Mouse (Mus musculus): ENCODE measurements around the gene Stard7. TPM values are rescaled to one million over a fixed set of nuclear protein-coding genes. Genes with fewer than 3 reads are reported as not detected.
"Not testable (repeated sequence)": the region's sequence is repeated elsewhere in the genome, so short reads cannot be mapped to it uniquely, and the experiment has no call there.

Stard7 gene
- polyA plus RNA-seq, 1 experiment from 2014 or later: 92.5 TPM

DNA sequence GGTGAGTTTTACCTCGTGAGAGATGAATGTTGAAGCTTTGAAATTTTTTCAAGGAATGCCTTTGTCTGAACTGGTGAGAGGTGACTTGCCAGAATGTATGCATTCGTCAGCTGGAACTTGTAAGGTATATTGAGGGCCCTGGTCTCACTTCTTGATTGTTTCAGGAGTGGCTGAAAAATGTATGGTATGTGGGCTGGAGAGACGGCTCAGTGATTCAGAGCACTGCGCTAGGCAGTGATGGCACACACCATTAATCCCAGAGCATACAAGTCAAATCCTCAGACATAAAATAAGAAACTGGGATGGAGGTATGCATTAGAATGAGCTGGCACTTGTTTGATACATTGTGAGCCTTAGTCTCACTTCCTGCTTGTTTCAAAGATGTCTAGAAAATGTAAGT is 22.2 kb downstream of the Stard7 start:
- Histone ChIP-seq H3K4me3 (no peak overlapping the region), H3K9ac (no peak overlapping the region), H3K36me3 (peaks cover 63% of the 10 kb centered on the region), H3K4me1 (replicated peaks) (no peaks in the 10 kb centered on the region), H3K9me3 (no peaks in the 10 kb centered on the region), H3K27me3 (no peaks in the 10 kb centered on the region), H3K4me2 (no peak overlapping the region), H3K27ac (replicated peaks) (no peak overlapping the region)
- 90% methylated on average over 4 of the region's 4 CpGs for WGBS
- no peak for ATAC-seq (ENCODE audit: low FRiP score, low read depth)

DNA sequence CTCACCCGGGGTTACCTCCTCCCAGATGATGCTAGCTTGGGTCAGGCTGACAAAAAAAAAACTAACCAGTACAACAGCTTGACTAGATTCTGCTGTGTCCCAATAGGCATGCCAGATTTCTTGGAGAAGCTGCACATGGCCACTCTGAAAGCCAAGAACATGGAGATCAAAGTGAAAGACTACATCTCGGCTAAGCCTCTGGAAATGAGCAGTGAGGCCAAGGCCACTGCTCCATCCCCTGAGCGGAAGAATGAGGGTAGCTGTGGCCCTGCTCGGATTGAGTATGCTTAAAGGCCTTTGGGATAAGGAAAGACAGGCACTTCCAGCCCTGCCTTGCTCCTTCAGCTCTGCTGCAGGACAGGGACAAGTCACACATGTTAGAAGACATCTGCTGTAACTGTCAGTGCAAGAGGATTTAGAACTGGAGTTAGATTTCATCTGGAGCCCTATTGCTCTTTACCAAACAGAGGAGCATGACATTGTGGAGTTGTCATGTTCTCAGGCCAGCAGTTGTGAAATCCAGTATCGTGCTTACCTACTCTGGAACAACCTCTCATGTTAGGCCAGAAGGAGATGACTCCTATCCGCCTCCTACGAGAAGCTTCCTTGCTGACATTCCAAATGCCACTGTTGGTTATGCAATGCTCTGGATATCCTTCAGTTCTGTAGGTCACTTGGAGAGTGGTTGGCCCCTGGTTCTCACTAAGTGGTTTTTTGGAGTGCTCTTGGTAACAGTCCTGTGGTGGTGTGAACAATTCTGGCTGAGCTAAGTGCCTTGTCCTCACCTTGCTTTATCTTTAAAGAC is 27.2 kb downstream of the Stard7 start:
- H3K27me3 ChIP-seq: no peaks in the 10 kb centered on the region
- H3K9me3 ChIP-seq: no peaks in the 10 kb centered on the region
- no peak for ATAC-seq (ENCODE audit: low FRiP score, low read depth)
- H3K36me3 ChIP-seq: peaks cover 86% of the 10 kb centered on the region
- 95% methylated on average over 7 of the region's 7 CpGs for WGBS
- no peak overlapping the region for H3K4me2 ChIP-seq
- H3K4me1 ChIP-seq (replicated peaks): no peaks in the 10 kb centered on the region
- no peak overlapping the region for H3K9ac ChIP-seq
- no peak overlapping the region for H3K27ac ChIP-seq (replicated peaks)
- no peak overlapping the region for H3K4me3 ChIP-seq

DNA sequence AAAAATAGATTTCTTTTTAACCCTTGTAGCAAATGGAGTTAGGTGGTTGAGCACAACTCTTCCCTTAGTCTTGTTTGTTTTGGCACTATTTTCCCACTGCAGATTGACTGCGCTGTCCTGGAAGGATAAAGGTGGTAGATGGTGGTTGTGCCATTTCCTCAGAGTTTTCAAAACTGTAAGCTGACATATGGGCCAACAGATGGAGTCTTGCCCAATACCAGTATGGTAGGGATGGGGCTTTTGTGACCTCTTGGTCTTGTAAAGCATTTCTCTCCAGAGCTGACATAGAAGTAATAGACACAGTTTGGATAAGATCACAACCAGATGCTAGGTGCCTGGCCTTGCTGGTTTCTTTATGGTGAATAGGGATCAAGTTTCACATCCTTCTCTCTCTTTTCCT is 28.0 kb downstream of the Stard7 start:
- Histone ChIP-seq H3K36me3 (peaks cover 80% of the 10 kb centered on the region), H3K9ac (no peak overlapping the region), H3K4me2 (no peak overlapping the region), H3K4me1 (replicated peaks) (no peaks in the 10 kb centered on the region), H3K27ac (replicated peaks) (no peak overlapping the region), H3K4me3 (no peak overlapping the region), H3K27me3 (no peaks in the 10 kb centered on the region), H3K9me3 (no peaks in the 10 kb centered on the region)
- 100% methylated on average over 1 of the region's 1 CpGs for WGBS
- no peak for ATAC-seq (ENCODE audit: low FRiP score, low read depth)

DNA sequence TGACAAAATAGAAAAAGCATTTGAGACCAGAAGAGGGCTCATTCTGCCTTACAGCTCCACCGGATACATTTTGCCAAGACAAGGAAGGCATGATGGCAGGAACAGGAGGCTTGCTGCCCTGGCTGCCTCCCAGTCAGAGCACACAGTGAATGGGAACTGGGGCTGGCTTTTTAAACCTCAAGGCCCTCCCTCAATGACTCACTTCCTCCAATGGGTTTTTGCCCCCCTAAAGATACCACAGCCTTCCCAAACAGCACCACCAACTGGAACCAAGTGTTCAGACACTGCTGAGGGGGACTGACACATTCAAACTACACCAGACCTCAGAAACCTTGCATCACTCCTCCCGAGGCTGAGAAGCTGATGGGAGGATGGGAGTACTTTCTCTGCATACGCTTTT is 30.7 kb downstream of the Stard7 start:
- no peaks in the 10 kb centered on the region for H3K9me3 ChIP-seq
- no peak for ATAC-seq (ENCODE audit: low FRiP score, low read depth)
- no peak overlapping the region for H3K4me2 ChIP-seq
- no peaks in the 10 kb centered on the region for H3K4me1 ChIP-seq (replicated peaks)
- peaks cover 58% of the 10 kb centered on the region for H3K36me3 ChIP-seq
- H3K4me3 ChIP-seq: no peak overlapping the region
- H3K27ac ChIP-seq (replicated peaks): no peak overlapping the region
- H3K27me3 ChIP-seq: no peaks in the 10 kb centered on the region
- H3K9ac ChIP-seq: no peak overlapping the region
- WGBS: 88% methylated on average over 3 of the region's 3 CpGs

DNA sequence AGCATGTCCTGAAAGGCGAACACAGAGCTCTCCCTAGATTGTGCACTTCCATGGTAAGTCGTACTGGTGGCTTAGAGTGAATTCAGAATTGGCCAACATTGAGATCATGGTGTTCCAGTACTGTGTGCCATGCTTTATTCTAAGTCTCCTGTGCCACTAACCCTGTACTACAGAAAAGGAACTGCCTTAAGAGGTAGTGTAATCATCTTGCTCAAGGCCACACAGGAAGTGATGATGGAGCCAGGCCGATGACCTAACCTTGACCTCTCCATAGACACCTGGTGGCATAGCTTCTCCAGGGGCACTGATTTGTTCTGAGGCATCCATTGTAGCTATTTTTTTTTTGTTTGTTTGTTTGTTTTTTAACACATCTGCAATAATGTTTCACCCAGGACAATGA is 31.9 kb downstream of the Stard7 start:
- Histone ChIP-seq H3K9me3 (no peaks in the 10 kb centered on the region), H3K36me3 (peaks cover 46% of the 10 kb centered on the region), H3K27me3 (no peaks in the 10 kb centered on the region), H3K4me1 (replicated peaks) (no peaks in the 10 kb centered on the region), H3K27ac (replicated peaks) (no peak overlapping the region), H3K4me2 (no peak overlapping the region), H3K9ac (no peak overlapping the region), H3K4me3 (no peak overlapping the region)
- no peak for ATAC-seq (ENCODE audit: low FRiP score, low read depth)
- WGBS: 96% methylated on average over 3 of the region's 3 CpGs

DNA sequence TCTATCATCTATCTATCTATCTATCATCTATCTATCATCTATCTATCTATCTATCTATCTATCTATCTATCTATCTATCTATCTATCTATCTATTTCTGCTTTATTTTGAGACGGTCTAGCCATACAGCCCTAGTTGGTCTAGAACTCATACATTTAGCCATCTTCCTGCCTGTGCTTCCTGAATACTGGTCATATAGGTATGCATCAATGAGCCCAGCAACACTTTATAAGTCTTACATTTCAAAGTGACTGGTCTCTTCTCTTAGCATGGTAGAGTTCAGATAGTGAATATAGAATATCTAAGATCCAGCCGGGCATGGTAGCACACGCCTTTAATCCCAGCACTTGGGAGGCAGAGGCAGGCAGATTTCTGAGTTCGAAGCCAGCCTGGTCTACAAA is 34.2 kb downstream of the Stard7 start:
- H3K4me2 ChIP-seq; ATAC-seq (ENCODE audit: low FRiP score, low read depth); H3K4me1 ChIP-seq (replicated peaks); H3K27ac ChIP-seq (replicated peaks); H3K4me3 ChIP-seq; H3K9ac ChIP-seq; H3K9me3 ChIP-seq; H3K27me3 ChIP-seq: not testable (repeated sequence)
- H3K36me3 ChIP-seq: peaks cover 23% of the 10 kb centered on the region
- WGBS: 96% methylated on average over 4 of the region's 4 CpGs

DNA sequence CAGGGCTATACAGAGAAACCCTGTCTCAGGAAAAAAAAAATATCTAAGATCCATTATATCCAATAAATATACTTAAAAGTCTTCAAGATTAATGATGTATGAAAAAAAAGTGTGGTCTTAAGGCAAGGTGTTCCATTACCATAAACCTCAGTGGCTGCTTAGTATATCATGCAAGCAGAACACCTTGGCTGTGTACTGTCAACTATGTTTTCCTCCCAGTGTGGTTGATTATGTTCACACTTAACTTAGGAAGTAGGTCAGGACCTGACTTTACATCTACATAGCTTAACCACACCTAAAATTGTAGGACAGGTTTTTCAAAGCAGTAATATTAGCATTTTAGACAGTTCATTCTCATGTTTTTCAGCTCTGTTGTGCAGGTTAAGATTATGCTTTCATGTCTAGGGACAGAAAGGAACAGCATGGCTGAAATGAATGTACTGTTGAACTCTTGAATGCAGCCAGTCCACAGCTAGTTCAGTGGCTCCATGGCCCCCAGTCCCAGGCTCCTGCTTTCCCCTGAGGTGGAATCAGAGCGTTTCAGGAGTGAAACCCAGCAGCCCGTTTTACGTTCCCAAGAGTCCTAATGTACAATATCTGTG is 34.7 kb downstream of the Stard7 start:
- Histone ChIP-seq H3K27me3 (no peaks in the 10 kb centered on the region), H3K27ac (replicated peaks) (no peak overlapping the region), H3K9ac (no peak overlapping the region), H3K4me1 (replicated peaks) (no peaks in the 10 kb centered on the region), H3K9me3 (no peaks in the 10 kb centered on the region), H3K4me3 (no peak overlapping the region), H3K4me2 (no peak overlapping the region), H3K36me3 (peaks cover 19% of the 10 kb centered on the region)
- 89% methylated on average over 3 of the region's 3 CpGs for WGBS
- ATAC-seq (ENCODE audit: low FRiP score, low read depth): no peak

DNA sequence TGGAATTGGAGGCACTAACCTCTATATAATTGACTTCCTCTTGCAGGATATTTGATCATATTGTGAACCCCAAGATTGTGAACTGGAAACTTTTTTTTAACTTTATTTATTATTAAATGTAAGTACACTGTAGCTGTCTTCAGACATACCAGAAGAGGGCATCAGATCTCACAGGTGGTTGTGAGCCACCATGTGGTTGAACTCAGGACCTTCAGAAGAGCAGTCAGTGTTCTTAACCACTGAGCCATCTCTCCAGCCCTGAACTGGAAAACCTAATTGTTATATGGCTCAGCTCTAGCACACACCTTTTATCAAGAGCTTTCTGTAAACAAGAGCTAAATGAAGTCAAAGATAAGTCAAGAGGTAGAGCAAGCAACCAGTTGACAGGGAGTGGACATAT is 36.1 kb downstream of the Stard7 start:
- no peak overlapping the region for H3K4me3 ChIP-seq
- H3K9ac ChIP-seq: no peak overlapping the region
- no peaks in the 10 kb centered on the region for H3K9me3 ChIP-seq
- H3K27me3 ChIP-seq: no peaks in the 10 kb centered on the region
- H3K4me2 ChIP-seq: no peak overlapping the region
- peaks cover 7% of the 10 kb centered on the region; the same call in 1 of the 2 replicates for H3K36me3 ChIP-seq
- no peaks in the 10 kb centered on the region for H3K4me1 ChIP-seq (replicated peaks)
- H3K27ac ChIP-seq (replicated peaks): no peak overlapping the region
- no peak for ATAC-seq (ENCODE audit: low FRiP score, low read depth)

DNA sequence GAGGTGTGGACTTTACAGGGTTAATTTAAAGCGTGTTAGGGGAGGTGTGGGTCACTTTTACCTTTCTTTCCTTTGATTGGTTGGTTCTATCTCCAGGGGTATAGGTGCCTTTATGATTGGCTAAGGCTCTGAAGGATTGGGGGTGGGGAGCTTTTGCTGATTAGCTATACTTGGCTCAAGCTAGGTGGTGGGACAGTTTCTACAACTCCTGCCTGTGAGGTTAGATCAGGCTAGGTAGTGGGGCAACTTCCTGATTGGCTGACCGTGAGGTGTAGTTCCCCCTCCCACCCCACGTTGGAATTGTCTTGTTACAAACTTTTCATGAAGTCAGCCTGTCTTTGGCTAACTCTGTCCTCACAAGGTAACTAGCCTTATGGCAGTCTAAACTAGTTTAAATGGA is 37.2 kb downstream of the Stard7 start:
- Histone ChIP-seq H3K4me1 (replicated peaks) (no peaks in the 10 kb centered on the region), H3K4me3 (no peak overlapping the region), H3K36me3 (no peaks in the 10 kb centered on the region), H3K4me2 (no peak overlapping the region), H3K9ac (no peak overlapping the region), H3K9me3 (no peaks in the 10 kb centered on the region), H3K27me3 (no peaks in the 10 kb centered on the region), H3K27ac (replicated peaks) (no peak overlapping the region)
- 51% methylated on average over 3 of the region's 3 CpGs for WGBS
- no peak for ATAC-seq (ENCODE audit: low FRiP score, low read depth)

DNA sequence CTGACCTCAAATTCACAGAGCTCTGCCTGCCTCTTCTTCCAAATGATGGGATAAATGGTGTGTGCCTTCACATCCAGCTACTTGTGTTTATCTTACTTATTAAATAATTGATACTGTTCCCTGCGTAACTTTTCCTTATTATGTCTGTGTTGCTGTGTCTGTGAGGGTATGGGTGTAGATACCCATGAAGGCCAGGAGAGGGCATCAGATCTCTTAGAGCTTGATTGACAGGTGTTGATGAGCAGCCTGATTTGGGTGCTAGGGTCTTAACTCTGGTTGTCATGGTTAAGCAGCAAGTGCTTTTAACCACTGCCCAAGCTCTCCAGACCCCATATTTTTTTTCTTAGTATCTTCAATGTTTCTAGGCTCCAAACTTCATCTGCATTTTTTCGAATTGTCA is 38.6 kb downstream of the Stard7 start:
- H3K27me3 ChIP-seq: no peaks in the 10 kb centered on the region
- no peak for ATAC-seq (ENCODE audit: low FRiP score, low read depth)
- H3K36me3 ChIP-seq: no peaks in the 10 kb centered on the region
- WGBS: 93% methylated on average over 2 of the region's 2 CpGs
- no peak overlapping the region for H3K27ac ChIP-seq (replicated peaks)
- no peak overlapping the region for H3K9ac ChIP-seq
- H3K4me3 ChIP-seq: no peak overlapping the region
- no peaks in the 10 kb centered on the region for H3K4me1 ChIP-seq (replicated peaks)
- no peak overlapping the region for H3K4me2 ChIP-seq
- H3K9me3 ChIP-seq: no peaks in the 10 kb centered on the region

DNA sequence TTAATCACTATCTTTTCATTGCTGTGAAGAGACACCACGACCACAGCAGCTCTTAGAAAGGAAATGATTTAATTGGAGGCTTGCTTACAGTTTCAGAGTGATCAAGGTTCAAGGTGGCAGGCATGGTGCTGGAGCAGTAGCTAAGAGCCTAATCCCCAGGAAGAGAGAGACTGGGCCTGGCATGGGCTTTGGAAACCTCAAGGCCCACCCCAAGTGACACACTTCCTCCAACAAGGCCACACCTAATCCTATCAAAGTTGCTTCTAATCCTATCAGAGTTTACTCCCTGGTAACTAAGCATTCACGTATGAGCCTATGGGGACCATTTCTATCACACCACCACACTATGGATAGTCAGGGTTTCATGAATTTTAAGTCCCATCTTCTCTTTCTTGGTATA is 40.2 kb downstream of the Stard7 start:
- Histone ChIP-seq H3K9me3 (no peaks in the 10 kb centered on the region), H3K27ac (replicated peaks) (no peak overlapping the region), H3K4me1 (replicated peaks) (no peaks in the 10 kb centered on the region), H3K4me2 (no peak overlapping the region), H3K9ac (no peak overlapping the region), H3K27me3 (no peaks in the 10 kb centered on the region), H3K4me3 (no peak overlapping the region), H3K36me3 (no peaks in the 10 kb centered on the region)
- 72% methylated on average over 2 of the region's 2 CpGs for WGBS
- no peak for ATAC-seq (ENCODE audit: low FRiP score, low read depth)

DNA sequence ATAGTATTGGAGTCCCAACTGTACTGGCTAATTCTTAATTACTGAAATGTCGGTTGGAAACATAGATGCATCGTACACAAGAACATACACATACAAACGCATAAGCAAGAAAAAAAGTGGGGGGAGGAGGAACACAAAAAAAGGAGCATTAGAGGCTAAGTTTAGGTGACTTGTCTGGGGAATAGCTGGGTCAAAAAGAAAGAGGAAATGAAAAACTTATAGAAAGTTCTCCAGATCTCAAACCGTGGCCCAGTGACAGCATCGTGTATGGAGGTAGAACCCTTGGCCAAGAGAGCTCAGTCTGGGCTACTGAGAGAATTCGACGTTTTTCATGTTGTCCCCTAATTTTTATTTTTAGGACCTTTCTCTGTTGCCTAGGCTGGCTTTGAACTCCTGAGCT is 40.7 kb downstream of the Stard7 start:
- 90% methylated on average over 7 of the region's 7 CpGs for WGBS

DNA sequence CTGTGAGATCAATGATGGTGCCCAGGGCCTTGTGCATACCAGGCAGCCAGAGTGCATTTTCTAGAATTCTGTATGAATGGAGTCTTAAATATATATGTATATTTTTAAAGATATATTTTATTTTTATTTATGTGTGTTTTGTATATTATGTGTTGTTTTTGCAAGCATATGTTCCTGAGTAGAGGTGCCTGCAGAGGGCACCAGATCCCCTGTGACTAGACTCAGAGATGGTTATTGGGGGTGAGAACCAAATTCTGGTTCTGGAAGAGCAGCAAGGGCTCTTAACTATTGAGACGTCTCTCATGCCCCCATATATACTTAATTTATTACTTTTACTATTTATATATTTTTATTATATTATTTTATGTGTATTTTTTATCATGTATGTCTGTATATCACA is 41.2 kb downstream of the Stard7 start:
- no peak for ATAC-seq (ENCODE audit: low FRiP score, low read depth)
- Histone ChIP-seq H3K27ac (replicated peaks) (no peak overlapping the region), H3K4me1 (replicated peaks) (no peaks in the 10 kb centered on the region), H3K36me3 (no peaks in the 10 kb centered on the region), H3K9ac (no peak overlapping the region), H3K27me3 (no peaks in the 10 kb centered on the region), H3K9me3 (no peaks in the 10 kb centered on the region), H3K4me2 (no peak overlapping the region), H3K4me3 (no peak overlapping the region)
- 75% methylated on average over 1 of the region's 1 CpGs for WGBS

More for the DNA sequence above, 40.7 kb downstream of the Stard7 start:
- H3K9ac ChIP-seq: no peak overlapping the region
- H3K27me3 ChIP-seq: no peaks in the 10 kb centered on the region
- ATAC-seq (ENCODE audit: low FRiP score, low read depth): no peak
- no peak overlapping the region for H3K27ac ChIP-seq (replicated peaks)
- H3K36me3 ChIP-seq: no peaks in the 10 kb centered on the region
- no peaks in the 10 kb centered on the region for H3K9me3 ChIP-seq
- H3K4me1 ChIP-seq (replicated peaks): no peaks in the 10 kb centered on the region
- H3K4me3 ChIP-seq: no peak overlapping the region
- no peak overlapping the region for H3K4me2 ChIP-seq
